Mouse (Mus musculus) liver, embryonic 18 days (tissue): ENCODE measurements around the gene Ccdc84. TPM values are rescaled to one million over a fixed set of nuclear protein-coding genes. Genes with fewer than 3 reads are reported as not detected.

Source experiments
- polyA plus RNA-seq: library from polyadenylated mRNA; depleted of rRNA; stranded (reverse); fragments of >200 nt; gene quantifications from 2 replicates; pipeline ENCODE4 v1.2.3, GENCODE M21; 2012; rRNA removed

Gene Ccdc84
- 17.5 and 19.5 TPM in 2 replicates for polyA plus RNA-seq

GRCm38 (mm10) chr9:44418519-44419385 lies at the start of gene Ccdc84:
Ccdc84 (minus strand) TSS chr9:44418569.

GRCm38 (mm10) chr9:44454891-44455220 lies 36.5 kb upstream of the Ccdc84 start, which contains the start of gene Upk2:
Upk2 (minus strand) TSS chr9:44454976.

DNA sequence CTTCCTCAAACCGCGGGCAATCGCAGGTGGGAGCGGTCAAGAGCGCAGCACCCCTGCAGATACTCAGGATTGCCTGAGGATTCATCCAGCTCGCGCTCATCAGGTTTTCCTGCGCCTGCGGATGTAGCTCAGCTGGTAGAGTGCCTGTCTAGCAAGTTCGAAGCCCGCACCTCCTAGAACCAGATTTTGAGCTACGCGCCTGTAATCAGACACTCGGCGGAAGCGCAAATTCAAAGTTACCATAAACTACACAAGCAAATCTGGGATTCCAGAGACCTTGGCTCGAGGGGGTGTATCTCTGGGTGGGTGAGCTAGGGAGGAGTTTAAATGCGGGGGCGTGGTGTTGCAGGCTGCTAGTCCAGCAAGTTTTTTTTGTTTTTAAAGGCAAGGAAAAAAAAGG lies 22.6 kb upstream of the Ccdc84 start, which contains the start of gene Foxr1:
TSS of gene Foxr1 (minus strand) at position 176 of the 400 bp plus-strand sequence.

DNA sequence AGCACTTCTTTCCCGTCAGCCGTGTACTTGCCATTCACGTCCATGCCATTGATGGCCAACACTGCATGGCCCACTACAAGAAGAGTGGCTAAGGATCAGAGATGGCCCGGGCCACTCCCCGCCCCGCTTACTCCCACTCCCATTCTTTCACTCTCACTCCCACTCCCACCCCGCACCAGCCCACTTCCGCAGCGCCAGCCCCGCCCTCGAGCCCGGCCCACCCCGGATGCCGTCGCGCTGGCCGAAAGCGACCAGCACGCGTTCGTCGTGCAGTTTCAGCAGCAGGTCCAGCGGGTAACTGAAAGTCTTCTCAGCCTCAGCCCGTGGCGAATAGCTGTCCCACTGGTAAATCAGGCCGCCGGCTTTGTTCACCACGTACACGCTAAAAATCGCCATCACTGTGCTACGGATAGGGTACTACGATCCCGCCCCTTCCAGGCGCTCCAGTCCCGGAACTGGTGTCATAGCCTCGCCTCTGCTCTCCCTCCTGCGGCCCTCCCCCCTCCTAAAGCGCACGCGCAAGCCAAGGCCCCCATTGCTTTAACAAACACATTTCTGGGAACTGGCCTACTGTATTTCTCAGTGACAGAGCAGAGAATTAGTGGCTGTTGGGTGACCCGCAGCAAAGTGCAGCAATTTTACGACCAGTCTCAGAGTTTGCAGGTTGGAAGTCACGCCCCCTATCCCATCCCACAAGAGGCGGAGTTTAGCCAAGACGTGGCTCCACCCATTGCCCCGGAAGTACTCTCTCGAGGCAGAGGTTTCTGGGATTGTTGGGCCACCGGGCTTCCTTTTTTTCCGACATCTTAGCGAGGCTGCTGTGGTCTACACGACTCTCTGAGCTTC lies 11.2 kb downstream of the Ccdc84 start, which contains the start of the genes Rps25 and Trappc4:
TSS of gene Rps25 (plus strand) at position 234 of the 846 bp plus-strand sequence.
TSS of gene Trappc4 (minus strand) at position 695 of the 846 bp plus-strand sequence.

DNA sequence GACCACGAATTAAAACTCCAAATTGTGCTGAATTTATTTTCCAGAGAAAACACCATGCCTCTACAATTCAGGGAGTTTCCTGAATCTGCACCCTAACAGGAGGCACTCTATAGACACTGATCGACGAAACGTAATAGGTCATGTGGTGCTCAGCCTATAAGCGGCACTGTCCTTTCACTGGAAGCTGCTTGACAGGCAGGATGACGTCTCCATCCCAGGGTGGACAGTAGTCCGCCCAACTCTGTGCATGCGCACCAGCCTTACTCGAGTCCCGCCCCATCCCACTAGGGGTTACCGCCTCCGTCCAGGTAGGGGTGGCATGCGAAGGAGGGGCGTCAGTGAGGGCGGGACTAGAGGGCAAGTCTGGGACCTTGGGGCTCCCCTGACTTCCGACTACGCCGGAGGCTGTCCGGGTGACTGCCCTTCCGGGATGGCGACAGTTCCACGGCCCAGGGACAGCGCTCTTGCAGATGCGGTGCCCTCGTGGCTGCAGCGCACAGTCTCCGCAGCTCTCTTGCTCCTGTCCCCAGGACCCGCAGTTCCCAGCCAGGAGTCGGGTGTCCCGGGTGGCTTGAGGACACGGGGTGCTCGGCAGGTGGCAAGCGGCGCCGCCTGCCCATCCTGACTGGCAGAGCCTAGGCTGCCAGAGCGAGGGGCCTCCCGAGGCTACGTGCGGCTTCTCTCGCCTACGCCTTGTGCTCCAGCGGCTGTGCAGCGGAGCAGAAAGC lies 21.5 kb downstream of the Ccdc84 start, which contains the start of gene Slc37a4:
TSS of gene Slc37a4 (plus strand) at position 169 of the 728 bp plus-strand sequence.

GRCm38 (mm10) chr9:44379054-44379834 lies 39.1 kb downstream of the Ccdc84 start, which contains the start of gene Hyou1:
Hyou1 (plus strand) TSS chr9:44379490.

DNA sequence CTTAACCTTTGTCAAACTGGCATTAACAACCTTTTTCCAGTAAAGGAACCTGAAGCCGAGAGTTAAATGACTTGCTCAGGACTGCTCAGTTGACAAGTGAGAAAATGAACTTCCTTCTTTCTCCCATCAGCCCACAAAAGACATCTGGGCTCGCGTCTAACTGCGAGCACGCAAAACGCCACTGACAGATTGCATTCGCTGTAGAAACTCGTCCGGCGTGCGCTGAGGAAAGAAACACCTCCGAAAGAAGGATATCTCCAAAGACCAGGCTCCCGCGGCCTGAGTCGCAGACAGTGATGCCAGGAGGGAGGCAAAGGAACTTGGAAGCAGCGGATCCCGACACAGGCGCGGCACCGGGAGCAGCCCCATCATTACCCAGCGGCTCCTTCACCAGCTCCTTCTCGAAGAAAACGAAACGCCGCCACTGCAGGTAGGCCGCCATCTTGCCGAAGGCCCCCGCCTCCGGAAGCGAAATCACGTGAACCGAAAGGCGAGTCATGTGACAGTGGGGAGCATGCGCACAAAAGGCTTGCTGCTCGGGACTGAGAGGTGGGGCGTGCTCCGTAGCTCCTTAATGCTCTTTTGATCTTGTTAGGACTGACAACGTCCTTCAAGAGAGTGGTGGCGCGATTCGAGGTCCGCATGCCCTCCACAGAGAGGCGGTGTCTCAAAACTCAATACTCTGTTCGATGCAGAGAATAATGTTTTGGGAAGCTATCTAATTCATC lies 57.0 kb downstream of the Ccdc84 start, which contains the start of gene Vps11:
TSS of gene Vps11 (minus strand) at position 481 of the 728 bp plus-strand sequence.

Other genes starting within 250 kb of the Ccdc84 start
- 3.9 and 4.7 TPM in 2 replicates for gene Cbl, start 184.5 kb downstream of the Ccdc84 start, polyA plus RNA-seq
- gene Ccdc153, start 177.9 kb downstream of the Ccdc84 start, polyA plus RNA-seq = not detected in 2 replicates
- gene Pdzd3, start 167.1 kb downstream of the Ccdc84 start, polyA plus RNA-seq = 0.05 and 0.08 TPM in 2 replicates
- 2.6 and 3.2 TPM in 2 replicates for gene Nlrx1, start 150.0 kb downstream of the Ccdc84 start, polyA plus RNA-seq
- 13.8 and 17.2 TPM in 2 replicates for gene Abcg4, start 130.0 kb downstream of the Ccdc84 start, polyA plus RNA-seq
- 12.1 and 12.9 TPM in 2 replicates for gene Hinfp, start 112.9 kb downstream of the Ccdc84 start, polyA plus RNA-seq
- gene C2cd2l, start 98.3 kb downstream of the Ccdc84 start, polyA plus RNA-seq = 11.0 and 12.5 TPM in 2 replicates
- 18.5 and 19.8 TPM in 2 replicates for gene Dpagt1, start 92.5 kb downstream of the Ccdc84 start, polyA plus RNA-seq
- gene H2afx, start 83.9 kb downstream of the Ccdc84 start, polyA plus RNA-seq = 107 and 124 TPM in 2 replicates
- 450 and 459 TPM in 2 replicates for gene Hmbs, start 74.3 kb downstream of the Ccdc84 start, polyA plus RNA-seq
- gene Vps11, start 56.9 kb downstream of the Ccdc84 start, polyA plus RNA-seq = 10.0 and 10.6 TPM in 2 replicates
- gene Hyou1, start 39.1 kb downstream of the Ccdc84 start, polyA plus RNA-seq = 18.1 and 22.7 TPM in 2 replicates
- 90.0 and 101 TPM in 2 replicates for gene Slc37a4, start 21.7 kb downstream of the Ccdc84 start, polyA plus RNA-seq
- gene Rps25, start 11.4 kb downstream of the Ccdc84 start, polyA plus RNA-seq = 535 and 642 TPM in 2 replicates
- gene Trappc4, start 11.0 kb downstream of the Ccdc84 start, polyA plus RNA-seq = 20.6 and 22.1 TPM in 2 replicates
- 0.01 TPM in 1 of 2 replicates, not detected in the other for gene Foxr1, start 22.6 kb upstream of the Ccdc84 start, polyA plus RNA-seq
- not detected in 2 replicates for gene Upk2, start 36.4 kb upstream of the Ccdc84 start, polyA plus RNA-seq
- 2.2 and 3.0 TPM in 2 replicates for gene Bcl9l, start 64.3 kb upstream of the Ccdc84 start, polyA plus RNA-seq
- 0.28 and 0.31 TPM in 2 replicates for gene Cxcr5, start 143.3 kb upstream of the Ccdc84 start, polyA plus RNA-seq
- gene Ddx6, start 186.3 kb upstream of the Ccdc84 start, polyA plus RNA-seq = 10.3 and 10.7 TPM in 2 replicates